Mouse (Mus musculus): ENCODE results near the gene Rapgef4.

DNA sequence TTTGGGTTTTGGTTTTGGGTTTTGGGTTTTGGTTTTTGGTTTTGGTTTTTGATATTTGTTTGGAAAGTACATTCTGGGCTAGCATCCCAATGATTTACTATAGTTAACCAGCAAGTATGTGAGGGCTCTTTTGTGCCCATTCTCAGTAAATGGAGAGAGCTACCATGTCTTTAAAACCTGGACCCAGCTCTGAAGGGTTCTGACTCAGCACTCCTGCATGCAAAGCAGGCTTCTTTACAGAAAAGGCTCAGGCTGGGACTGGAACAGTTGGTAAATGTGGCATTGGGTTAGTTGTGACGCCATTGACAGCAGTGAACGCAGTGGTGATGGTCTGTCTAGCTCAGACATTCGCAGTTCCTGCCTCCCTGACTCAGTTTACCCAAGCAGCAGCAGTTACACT lies 236.3 kb downstream of the Rapgef4 start:
- no peak for TF ChIP-seq GATA1 (IDR thresholded peaks at IDR 0.05; ENCODE audit: low read length)
- no peak for TF ChIP-seq TAL1 (IDR thresholded peaks at IDR 0.05; ENCODE audit: low read length)
